In the genomic region with DNA sequence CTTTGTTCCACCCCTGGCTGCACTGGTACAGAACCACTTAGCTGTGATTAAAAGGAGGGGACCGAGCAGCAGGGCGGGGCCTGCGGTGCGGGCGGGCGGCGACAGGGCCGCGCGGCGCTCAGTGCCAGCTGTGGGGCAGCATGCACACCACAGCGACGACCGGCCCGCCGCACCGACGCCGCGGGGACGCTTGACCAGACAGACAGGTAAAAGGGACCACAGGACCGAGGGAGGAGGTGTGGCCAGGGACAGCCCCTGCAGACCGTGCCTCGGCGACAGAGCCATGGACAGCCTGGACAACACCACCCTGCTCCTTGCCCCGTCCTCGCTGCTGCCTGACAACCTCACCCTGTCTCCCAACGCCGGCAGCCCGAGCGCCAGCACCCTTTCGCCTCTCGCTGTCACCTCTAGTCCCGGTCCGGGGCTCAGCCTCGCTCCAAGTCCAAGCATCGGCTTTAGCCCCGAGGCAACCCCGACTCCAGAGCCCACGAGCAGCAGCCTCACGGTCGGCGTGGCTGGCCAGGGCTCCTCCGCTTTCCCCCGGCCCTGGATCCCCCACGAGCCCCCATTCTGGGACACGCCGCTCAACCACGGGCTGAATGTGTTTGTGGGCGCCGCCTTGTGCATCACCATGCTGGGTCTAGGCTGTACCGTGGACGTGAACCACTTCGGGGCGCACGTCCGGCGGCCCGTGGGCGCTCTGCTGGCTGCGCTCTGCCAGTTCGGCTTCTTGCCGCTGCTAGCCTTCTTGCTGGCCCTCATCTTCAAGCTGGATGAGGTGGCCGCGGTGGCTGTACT, we compare ENCODE assay signal across 9 mouse cellular contexts. TPM values are rescaled to one million over a fixed set of nuclear protein-coding genes. Genes with fewer than 3 reads are reported as not detected.
A peak's percentile ranks its signal among the peaks of the same experiment; 100 is the strongest.
DNase-seq lines count a peak whose midpoint lies in the region; ATAC-seq and TF ChIP-seq lines count a peak whose summit lies in the region.
"Had no signal": no experiment of that assay in that cellular context is flagged by ENCODE, and none has a peak within 500 bp of the region (broad histone marks: within the 10 kb centered on the region; RNA-seq: fewer than 3 reads in every experiment).

A gene (plus strand): TSS at position 100 of the 798 bp plus-strand sequence.

- H3K4me2 ChIP-seq in kidney, embryonic 14.5 days (replicated peaks; ENCODE audit: low read depth, low read length), result peak within 1 kb of the TSS; percentile 72
- H3K4me2 ChIP-seq in forebrain, postnatal 0 days (ENCODE audit: low read depth), result peak within 1 kb of the TSS; percentile 66

- 7% methylated on average over 63 of the region's 65 CpGs for WGBS in kidney, embryonic 14.5 days
- WGBS in forebrain, postnatal 0 days, result 6% methylated on average over 56 of the region's 65 CpGs
- 9% methylated on average over 65 of the region's 65 CpGs for whole genome bisulfite sequencing in midbrain, embryonic 10.5 days

- ATAC-seq in kidney, embryonic 14.5 days (ENCODE audit: low FRiP score, low TSS enrichment), result peak; percentile 77
- ATAC-seq in forebrain, postnatal 0 days, result peak; percentile 89
- ATAC-seq in activated CD4-positive, CD25-positive, alpha-beta regulatory T cell, adult 4 months, result no peak

- DNase-seq in kidney, adult 11 months, result no peak
- DNase-seq in adrenal gland, adult 8-10 months, result peak; percentile 8
- DNase-seq in forebrain, postnatal 0 days, result peak; percentile 24
- peak; percentile 26 for DNase-seq in kidney, postnatal 14 days
- DNase-seq in midbrain, embryonic 10.5 days (ENCODE audit: low spot score), result peak; percentile 58
- no peak for DNase-seq in left cerebral cortex, adult 18-20 months (ENCODE audit: low spot score in 2 of 2)

- no peak within 1 kb of the TSS for H3K27ac ChIP-seq in kidney, embryonic 14.5 days (ENCODE audit: low read depth, low read length)
- no peak within 1 kb of the TSS for H3K27ac ChIP-seq in forebrain, postnatal 0 days (ENCODE audit: low read depth, low read length)
- H3K27ac ChIP-seq in midbrain, embryonic 10.5 days (replicated peaks), result peak within 1 kb of the TSS; percentile 24; the same call in 1 of the 2 replicates
- H3K27ac ChIP-seq: macrophage had no signal

- no peaks in the 10 kb centered on the region for H3K9me3 ChIP-seq in kidney, embryonic 14.5 days (ENCODE audit: control insufficient read depth, low read length)
- no peaks in the 10 kb centered on the region for H3K9me3 ChIP-seq in forebrain, postnatal 0 days (ENCODE audit: low read length)
- no peaks in the 10 kb centered on the region for H3K9me3 ChIP-seq in midbrain, embryonic 10.5 days (replicated peaks)

- peak within 1 kb of the TSS; percentile 41 for H3K4me3 ChIP-seq in kidney, embryonic 14.5 days (ENCODE audit: low read length)
- H3K4me3 ChIP-seq in forebrain, postnatal 0 days (ENCODE audit: low read depth, low read length), result peak within 1 kb of the TSS; percentile 42
- H3K4me3 ChIP-seq in midbrain, embryonic 10.5 days, result peak within 1 kb of the TSS; percentile 51

- peaks cover 26% of the 10 kb centered on the region for H3K27me3 ChIP-seq in kidney, embryonic 14.5 days (ENCODE audit: control insufficient read depth, insufficient read depth, low read length)
- H3K27me3 ChIP-seq in forebrain, postnatal 0 days (ENCODE audit: insufficient read depth, low read length), result 0 out of 2 replicates have a peak, but pooled peaks cover 3% of the 10 kb centered on the region
- peaks cover 61% of the 10 kb centered on the region for H3K27me3 ChIP-seq in midbrain, embryonic 10.5 days (ENCODE audit: low read depth, poor library complexity, severe bottlenecking)

- peak; percentile 16; the same call in 1 of the 2 replicates for TF ChIP-seq CTCF in forebrain, postnatal 0 days (IDR thresholded peaks at IDR 0.05; ENCODE audit: low read depth)

- peak within 1 kb of the TSS; percentile 47; the same call in 1 of the 2 replicates for H3K9ac ChIP-seq in kidney, embryonic 14.5 days (ENCODE audit: low read depth, low read length)
- peak within 1 kb of the TSS; percentile 55 for H3K9ac ChIP-seq in forebrain, postnatal 0 days

- H3K4me1 ChIP-seq in kidney, embryonic 14.5 days (ENCODE audit: control insufficient read depth, insufficient read depth, low read length), result no peaks in the 10 kb centered on the region
- no peaks in the 10 kb centered on the region for H3K4me1 ChIP-seq in forebrain, postnatal 0 days (ENCODE audit: insufficient read depth)
- peaks cover 10% of the 10 kb centered on the region for H3K4me1 ChIP-seq in midbrain, embryonic 10.5 days

- H3K36me3 ChIP-seq in kidney, embryonic 14.5 days (ENCODE audit: control insufficient read depth, insufficient read depth, low read length), result no peaks in the 10 kb centered on the region
- H3K36me3 ChIP-seq in forebrain, postnatal 0 days (ENCODE audit: insufficient read depth), result no peaks in the 10 kb centered on the region
- H3K36me3 ChIP-seq in midbrain, embryonic 10.5 days, result no peaks in the 10 kb centered on the region

RNA-seq across cellular contexts. Expression of the gene that starts here (rescaled TPM):
- polyA plus RNA-seq in kidney, embryonic 14.5 days (2014; fragmentation: Nextera tagmentation; extraction: Ambion mirVana), result 0.16 and 0.79 TPM in 2 replicates
- 10 to 100 TPM in 2 of 4 experiments, 1 to 10 TPM in 2; 7.7 to 13.1 (median 11.3) TPM for total RNA-seq in adrenal gland, adult 8-10 months (2022)
- total RNA-seq in forebrain, postnatal 0 days (2014; rRNA removed), result 6.5 and 14.2 TPM in 2 replicates
- polyA plus RNA-seq in forebrain, postnatal 0 days (2015; fragmentation: Nextera tagmentation; extraction: Ambion mirVana), result 21.3 and 27.0 TPM in 2 replicates
- 1.9 and 6.6 TPM in 2 replicates for polyA plus RNA-seq in midbrain, embryonic 10.5 days (2016; fragmentation: Nextera tagmentation; extraction: Ambion mirVana)
- not detected for polyA plus RNA-seq in activated CD4-positive, CD25-positive, alpha-beta regulatory T cell, adult 4 months (2017; shearing (Covaris generic))
- total RNA-seq in left cerebral cortex, adult 18-20 months (2021), result 1 to 10 TPM; 1.5 to 1.8 TPM
- polyA plus RNA-seq: macrophage had no signal

Comparison
In these comparisons a context has a peak if more than half of its experiments do, and no peak if none do; other contexts are left out.
1. DNase-seq: peak in adrenal gland, adult 8-10 months (single experiment), forebrain, postnatal 0 days (single experiment), kidney, postnatal 14 days (single experiment) and midbrain, embryonic 10.5 days (single experiment); none in kidney, adult 11 months (single experiment) and left cerebral cortex, adult 18-20 months (0 of 2).
2. Peak in ATAC-seq, H3K4me3 ChIP-seq, H3K9ac ChIP-seq and H3K4me2 ChIP-seq in kidney, embryonic 14.5 days; RNA of the gene not detected or under 1 TPM.
3. Peak in every context shown above with its lines, with median percentiles within 50 percentile points of each other: H3K4me3 ChIP-seq.